Mouse (Mus musculus) regulatory T cell (primary cell): ENCODE data around the gene Prkch.
"Not testable (repeated sequence)": the region's sequence is repeated elsewhere in the genome, so short reads cannot be mapped to it uniquely, and the experiment has no call there.

Source experiments
- in situ Hi-C: fragments of 300-600 bp; cut with MboI, MseI; formaldehyde crosslinking; loops from one replicate; pipeline ENCODE4 v1.15.1; 2025; ENCODE audit warnings: high pct_unique_total_duplicates

Prkch gene

DNA sequence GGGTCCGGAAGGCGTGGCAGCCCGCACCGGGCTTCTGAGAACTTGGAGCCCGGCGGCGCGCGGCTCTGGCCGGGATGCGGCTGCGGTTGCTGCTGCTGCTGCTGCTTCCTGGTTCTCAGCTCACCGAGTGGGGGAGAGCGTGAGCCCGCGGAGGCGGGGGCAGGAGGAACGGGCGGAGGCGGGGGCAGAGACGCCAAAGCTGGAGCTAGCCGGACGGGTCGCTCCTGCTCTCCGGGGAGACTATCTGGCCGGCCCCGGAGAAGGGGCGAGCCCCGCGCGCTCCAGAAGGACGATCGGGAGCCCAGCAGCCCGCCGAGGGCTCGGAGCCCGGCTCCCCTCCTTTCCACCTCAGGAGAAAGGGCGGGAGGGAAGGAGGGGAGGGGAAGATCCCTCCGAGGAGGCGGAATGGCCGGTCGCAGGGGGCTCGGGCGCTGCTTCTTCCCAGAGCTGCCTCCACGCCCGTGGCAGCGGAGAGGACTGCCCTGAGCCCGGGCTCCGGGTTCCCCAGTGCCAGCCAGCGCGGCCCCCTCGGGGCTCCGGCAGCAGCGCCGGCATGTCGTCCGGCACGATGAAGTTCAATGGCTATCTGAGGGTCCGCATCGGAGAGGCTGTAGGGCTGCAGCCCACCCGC, at the start of gene Prkch:
Prkch (plus strand) TSS at position 187 of the 631 bp plus-strand sequence.
- in situ Hi-C loops = loop anchor here (5.0 to 25.0 kb wide), 2 partner anchors 48 to 1703 kb away; no protein-coding TSS in a partner anchor

- in situ Hi-C loops = no loop called here
Measured at GRCm38 (mm10) chr12:73537499-73538138, 47.0 kb upstream of the Prkch start.

DNA sequence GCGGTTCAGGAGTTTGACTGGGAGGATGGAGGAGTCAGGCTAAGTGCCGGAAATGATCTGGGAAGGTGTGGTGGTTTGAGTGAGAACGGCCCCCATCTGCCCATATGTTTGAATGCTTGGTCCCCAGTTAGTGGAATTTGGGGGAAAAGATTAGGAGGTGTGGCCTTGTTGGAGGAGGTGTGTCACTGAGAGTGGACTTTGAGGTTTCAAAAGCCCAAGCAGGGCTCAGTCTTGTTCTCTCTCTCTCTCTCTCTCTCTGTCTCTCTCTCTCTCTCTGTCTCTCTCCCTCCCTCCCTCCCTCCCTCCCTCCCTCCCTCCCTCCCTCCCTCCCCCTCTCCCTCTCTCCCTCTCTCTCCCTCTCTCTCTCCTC, 46.5 kb upstream of the Prkch start:
- in situ Hi-C loops = not testable (repeated sequence)

- in situ Hi-C loops = no loop called here
Measured at GRCm38 (mm10) chr12:73539151-73539550, 45.4 kb upstream of the Prkch start.

DNA sequence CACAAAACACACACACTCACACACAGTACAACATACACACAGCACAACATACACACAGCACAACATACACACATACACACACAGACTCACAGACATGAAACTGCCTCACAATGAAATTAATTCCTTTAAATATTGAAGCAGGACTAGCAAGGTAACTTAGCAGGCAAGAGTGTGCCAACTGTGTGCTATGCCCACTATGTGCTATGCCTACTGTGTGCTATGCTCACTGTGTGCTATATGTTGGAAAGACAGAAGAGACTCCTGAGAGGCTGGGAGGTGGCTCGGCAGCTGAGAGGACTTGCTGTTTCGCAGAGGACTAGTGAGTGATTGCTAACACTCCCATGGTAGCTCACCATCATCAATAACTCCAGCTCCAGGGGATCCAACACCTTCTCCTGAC, 44.2 kb upstream of the Prkch start:
- in situ Hi-C loops = no loop called here

GRCm38 (mm10) chr12:73543191-73543590, 41.4 kb upstream of the Prkch start:
- in situ Hi-C loops = no loop called here

- in situ Hi-C loops = no loop called here
Measured at GRCm38 (mm10) chr12:73544736-73545671, 39.6 kb upstream of the Prkch start.

GRCm38 (mm10) chr12:73545672-73546085, 38.9 kb upstream of the Prkch start:
- in situ Hi-C loops = no loop called here

DNA sequence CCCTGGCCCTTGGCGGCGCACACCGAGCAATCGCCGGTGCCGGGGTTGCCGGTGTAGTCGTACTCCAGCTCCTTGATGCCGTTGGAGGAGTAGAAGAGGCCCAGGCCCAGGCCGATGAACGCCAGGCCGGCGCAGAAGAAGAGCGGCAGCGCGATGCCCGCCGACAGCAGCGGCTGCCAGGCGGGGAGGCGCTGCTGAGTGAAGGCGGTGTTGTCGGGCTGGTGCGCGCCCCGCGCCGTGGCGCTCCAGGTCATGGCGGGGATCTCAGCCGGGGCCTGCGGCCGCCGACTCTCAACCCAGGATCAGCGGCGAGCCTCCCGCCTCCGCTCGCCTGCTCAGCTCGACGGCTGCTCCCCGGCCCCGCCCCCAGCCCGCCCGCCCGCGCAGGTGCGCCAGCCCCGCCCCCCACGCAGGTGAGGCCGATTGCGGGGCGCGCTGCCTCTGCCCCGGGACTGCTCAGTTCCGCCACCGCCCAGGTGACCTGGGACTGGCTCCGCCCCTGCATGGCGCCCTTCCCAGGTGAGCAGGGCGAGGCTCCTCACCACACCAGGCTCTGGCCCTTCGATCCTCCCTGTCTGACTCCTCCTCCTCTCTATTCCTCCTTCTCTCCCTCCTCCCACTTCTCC, 38.4 kb upstream of the Prkch start, which contains the start of gene Tmem30b:
Tmem30b (minus strand) TSS at position 307 of the 626 bp plus-strand sequence.
- in situ Hi-C loops = no loop called here

- in situ Hi-C loops = no loop called here
Measured at GRCm38 (mm10) chr12:73547646-73548045, 37.0 kb upstream of the Prkch start.

DNA sequence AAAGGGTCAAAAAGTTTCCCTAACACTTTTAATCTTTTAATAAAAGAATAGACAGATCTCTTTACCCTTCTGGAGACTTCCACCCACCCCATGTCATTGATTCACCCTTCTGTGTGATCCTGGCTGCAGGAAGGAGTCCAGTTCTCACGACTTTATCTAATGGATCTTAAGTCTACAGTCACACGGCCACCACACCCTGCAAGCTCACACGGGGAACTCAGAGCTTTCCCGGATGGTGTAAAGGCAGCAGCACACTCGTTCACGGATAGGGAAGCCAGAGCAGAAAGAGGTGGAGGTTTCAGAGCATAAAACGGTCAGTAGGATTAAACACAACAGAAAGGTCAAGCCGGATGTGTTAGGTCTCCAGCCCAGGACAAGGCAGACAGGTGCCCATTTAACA, 36.3 kb upstream of the Prkch start:
- in situ Hi-C loops = no loop called here

DNA sequence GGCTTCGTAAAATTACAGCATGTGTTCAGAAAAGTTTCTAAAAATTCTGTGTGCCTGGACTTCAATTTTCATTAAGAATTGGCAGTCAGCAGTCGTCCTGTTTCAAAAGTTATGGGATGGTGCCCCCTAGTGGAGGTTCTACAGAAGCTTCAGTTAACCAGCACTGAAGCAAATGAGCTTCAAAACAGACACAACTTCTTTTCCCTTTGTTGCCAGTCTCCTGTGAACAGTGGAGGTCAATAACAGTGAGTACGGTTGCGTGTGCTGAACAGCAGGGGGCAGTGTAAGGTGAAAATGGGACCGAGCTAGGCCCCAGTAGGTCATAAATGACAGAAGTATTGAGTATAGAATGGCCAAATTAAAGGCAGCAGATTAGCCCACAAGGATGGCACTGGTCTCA, 30.4 kb upstream of the Prkch start:
- in situ Hi-C loops = no loop called here

- in situ Hi-C loops = no loop called here
Measured at GRCm38 (mm10) chr12:73558525-73559195, 25.9 kb upstream of the Prkch start.

DNA sequence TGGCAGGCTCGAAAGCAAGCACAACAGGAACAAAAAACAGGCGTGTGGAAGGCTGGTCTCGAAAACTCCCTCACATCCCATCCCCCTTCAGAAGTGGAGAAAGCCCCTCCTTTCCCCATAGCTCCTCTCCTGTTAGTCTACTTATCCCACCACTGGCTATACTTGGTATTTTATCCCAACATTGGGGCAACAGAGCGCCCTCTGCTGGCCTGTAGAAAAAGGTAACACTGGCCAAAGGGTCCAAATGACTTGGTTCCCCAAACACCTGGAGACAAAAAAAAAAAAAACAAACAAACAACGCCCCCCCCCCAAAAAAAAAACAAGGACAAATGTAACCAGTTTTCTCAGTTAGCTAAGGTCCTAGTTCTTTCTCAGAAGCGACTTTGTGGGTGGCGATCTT, 24.5 kb upstream of the Prkch start:
- in situ Hi-C loops = no loop called here

DNA sequence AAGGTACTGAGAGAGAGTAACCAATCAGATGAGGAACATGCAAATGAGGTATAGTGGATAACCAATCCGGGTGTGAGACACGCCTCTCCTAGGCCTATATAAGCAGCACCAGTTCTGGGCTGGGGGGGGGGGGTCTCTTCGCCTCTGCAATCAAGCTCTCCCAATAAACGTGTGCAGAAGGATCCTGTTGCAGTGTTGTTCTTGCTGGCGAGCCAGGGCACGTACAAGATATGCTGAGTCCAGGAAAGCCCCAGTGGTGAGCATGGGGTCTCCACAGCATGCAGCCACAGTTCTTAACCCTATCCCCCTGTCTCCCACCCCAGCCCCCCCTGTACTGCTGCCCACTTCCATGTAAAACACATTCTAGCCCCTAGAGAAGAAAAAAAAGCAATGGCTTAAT, 21.5 kb upstream of the Prkch start:
- in situ Hi-C loops = not testable (repeated sequence)

DNA sequence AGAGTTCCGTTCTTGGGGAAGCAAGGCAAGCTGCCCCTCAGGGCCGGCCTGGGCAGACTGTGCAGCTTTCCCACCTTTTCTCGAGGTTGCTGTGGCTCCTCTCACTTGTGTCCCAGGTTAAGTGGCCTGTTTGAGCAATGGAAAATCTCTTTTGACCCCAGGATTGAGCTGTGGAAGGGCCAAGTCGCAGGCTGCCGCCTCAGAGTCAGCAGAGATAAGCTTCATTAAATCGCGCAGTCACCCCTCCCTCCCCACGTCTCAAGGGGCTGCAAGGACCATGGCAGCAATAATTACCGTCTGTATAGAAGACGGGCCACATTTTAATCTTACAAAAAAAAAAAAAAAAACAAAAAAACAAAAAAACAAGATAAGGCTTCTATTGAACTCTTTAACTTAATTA, 20.4 kb upstream of the Prkch start:
- in situ Hi-C loops = no loop called here

- in situ Hi-C loops = loop anchor here (5.0 kb wide), 3 partner anchors 37 to 132 kb away; no protein-coding TSS in a partner anchor
Measured at GRCm38 (mm10) chr12:73564795-73565619, 19.6 kb upstream of the Prkch start.

DNA sequence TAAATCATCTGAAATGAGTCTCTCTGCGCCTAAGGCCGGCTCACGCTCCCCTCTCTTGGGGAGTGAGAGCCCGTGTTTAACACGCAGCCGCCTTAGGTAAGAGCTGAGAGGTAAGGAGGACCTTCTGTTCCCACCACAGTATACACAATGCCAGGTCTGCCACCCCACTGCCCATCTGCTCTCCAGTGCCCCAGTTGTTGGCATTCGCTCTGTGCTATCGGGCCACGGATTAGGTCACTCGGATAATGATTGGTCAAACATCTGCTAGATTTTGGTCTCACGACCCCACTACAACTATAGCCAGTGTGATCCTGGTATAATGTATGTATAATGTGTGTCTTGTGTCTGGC, 19.0 kb upstream of the Prkch start:
- in situ Hi-C loops = loop anchor here (5.0 kb wide), 3 partner anchors 37 to 132 kb away; no protein-coding TSS in a partner anchor

- in situ Hi-C loops = loop anchor here (25.0 kb wide), 1 partner anchor 1713 kb away; no protein-coding TSS in a partner anchor
Measured at GRCm38 (mm10) chr12:73574632-73575031, 10.0 kb upstream of the Prkch start.

DNA sequence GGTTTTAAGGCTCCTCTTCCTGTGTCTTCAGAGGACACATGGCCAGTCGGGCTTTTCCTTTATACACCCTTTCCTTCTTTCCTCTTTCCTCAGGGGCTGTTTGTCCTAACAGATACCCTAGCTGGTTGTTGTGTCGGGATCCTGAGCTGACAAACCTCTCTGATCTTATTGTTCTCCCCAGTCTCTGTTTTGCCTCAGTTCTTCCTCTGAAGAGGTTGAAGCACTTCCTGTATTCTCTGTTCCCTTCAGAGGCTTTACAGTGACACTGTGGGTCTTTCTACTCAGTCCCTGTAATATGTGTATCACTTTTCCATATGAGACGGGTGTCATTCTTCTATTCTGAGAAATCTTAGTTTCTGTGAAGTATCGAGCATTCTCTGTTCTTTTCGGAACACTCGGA, 6.5 kb upstream of the Prkch start:
- in situ Hi-C loops = loop anchor here (25.0 kb wide), 1 partner anchor 1709 kb away; no protein-coding TSS in a partner anchor
